Mouse (Mus musculus) liver, embryonic 16.5 days (tissue): ENCODE measurements at regions not wholly inside any gene's neighbourhood (a gene's known extent, or its start where the extent isn't known, plus 50 kb on each side); places are given as distances from the start of the nearest gene placed in this dataset.

Source experiments
- ATAC-seq: fragments of 200-750 bp; cut with Nextera tagmentation; 2 replicates; pipeline ENCODE4 v1.8.0; 2017; ENCODE audit warnings: low read depth, mild to moderate bottlenecking, moderate number of reproducible peaks, moderate library complexity
- H3K27ac ChIP-seq: fragments of 300-500 bp; sonication (generic); 2 replicates; pipeline ENCODE4 v1.5.1; 2014; ENCODE audit warnings: mild to moderate bottlenecking, low read length
- H3K27me3 ChIP-seq: fragments of 300-500 bp; sonication (generic); 2 replicates; pipeline ENCODE4 v1.6.1; 2014; ENCODE audit warnings: low read depth, low read length, mixed read lengths; ENCODE audit not compliant: control insufficient read depth, insufficient read depth
- H3K36me3 ChIP-seq: fragments of 300-500 bp; sonication (generic); 2 replicates; pipeline ENCODE4 v1.6.1; 2014; ENCODE audit warnings: mild to moderate bottlenecking; ENCODE audit not compliant: control insufficient read depth, insufficient read depth
- H3K4me1 ChIP-seq: fragments of 300-500 bp; sonication (generic); 2 replicates; pipeline ENCODE4 v1.6.1; 2014; ENCODE audit warnings: low read depth, low read length, mixed read lengths; ENCODE audit not compliant: control insufficient read depth
- H3K4me2 ChIP-seq: fragments of 300-500 bp; sonication (generic); 2 replicates; pipeline ENCODE4 v1.6.1; 2014; ENCODE audit warnings: low read depth, low read length, mixed read lengths
- H3K4me3 ChIP-seq: fragments of 300-500 bp; sonication (generic); 2 replicates; pipeline ENCODE4 v1.5.1; 2014; ENCODE audit warnings: low read depth, mild to moderate bottlenecking, low read length
- H3K9ac ChIP-seq: fragments of 300-500 bp; sonication (generic); 2 replicates; pipeline ENCODE4 v1.6.1; 2014; ENCODE audit warnings: low read depth, low read length
- H3K9me3 ChIP-seq: fragments of 300-500 bp; sonication (generic); replicated peaks from 2 replicates; pipeline ENCODE4 v1.6.1; 2016; ENCODE audit warnings: low read length; ENCODE audit not compliant: control insufficient read depth
- WGBS: fragments of 180-500 bp; shearing (Covaris S2); extraction: QIAGEN DNeasy Blood & Tissue Kit; methylation state at CpG from one replicate; pipeline ENCODE4 v1.1.7; 2014; ENCODE audit not compliant: insufficient replicate concordance; 5-methylcytosine and 5-hydroxymethylcytosine counted together

DNA sequence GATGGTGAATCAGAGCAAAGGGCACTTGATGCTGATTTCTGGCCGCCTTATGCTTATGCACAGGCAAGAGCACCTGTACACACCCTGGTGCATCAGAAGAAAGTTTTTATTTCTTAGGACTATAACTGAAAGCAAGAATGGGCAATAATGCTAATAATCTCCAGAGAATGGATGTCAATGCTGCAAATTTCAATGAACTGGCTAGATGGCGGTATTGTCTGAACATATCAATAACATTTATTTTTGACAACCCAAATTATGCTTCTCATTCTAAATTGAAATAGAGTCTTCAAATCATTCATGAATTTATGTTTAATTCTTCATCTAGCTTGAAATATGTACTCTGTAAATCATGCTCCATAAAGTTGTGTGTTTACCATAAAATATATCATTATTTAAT, 399.0 kb downstream of the Flrt2 start:
- no peak for ATAC-seq
- no peak overlapping the region for H3K4me3 ChIP-seq
- no peaks in the 10 kb centered on the region for H3K9me3 ChIP-seq
- H3K27ac ChIP-seq, result no peak overlapping the region
- H3K36me3 ChIP-seq, result no peaks in the 10 kb centered on the region
- H3K4me1 ChIP-seq, result no peaks in the 10 kb centered on the region
- H3K4me2 ChIP-seq, result no peak overlapping the region
- no peak overlapping the region for H3K9ac ChIP-seq
- 75% methylated on average over 2 of the region's 2 CpGs for WGBS
- no peaks in the 10 kb centered on the region for H3K27me3 ChIP-seq

- WGBS, result 48% methylated on average over 1 of the region's 1 CpGs
- no peak overlapping the region for H3K4me3 ChIP-seq
- no peaks in the 10 kb centered on the region for H3K36me3 ChIP-seq
- ATAC-seq, result no peak
- no peaks in the 10 kb centered on the region for H3K4me1 ChIP-seq
- H3K4me2 ChIP-seq, result no peak overlapping the region
- no peaks in the 10 kb centered on the region for H3K27me3 ChIP-seq
- H3K27ac ChIP-seq, result no peak overlapping the region
- no peaks in the 10 kb centered on the region for H3K9me3 ChIP-seq
- H3K9ac ChIP-seq, result no peak overlapping the region
Observed at GRCm38 (mm10) chr12:96106254-96106653, 414.2 kb downstream of the Flrt2 start.

GRCm38 (mm10) chr12:96114727-96115379, 422.8 kb downstream of the Flrt2 start:
- 60% methylated on average over 3 of the region's 3 CpGs for WGBS
- Histone ChIP-seq H3K27me3 (no peaks in the 10 kb centered on the region), H3K36me3 (no peaks in the 10 kb centered on the region), H3K9me3 (no peaks in the 10 kb centered on the region), H3K4me3 (no peak overlapping the region), H3K4me2 (no peak overlapping the region), H3K4me1 (no peaks in the 10 kb centered on the region), H3K27ac (no peak overlapping the region), H3K9ac (no peak overlapping the region)
- no peak for ATAC-seq

GRCm38 (mm10) chr12:96117553-96117952, 425.5 kb downstream of the Flrt2 start:
- 53% methylated on average over 3 of the region's 3 CpGs for WGBS
- H3K4me1 ChIP-seq, result no peaks in the 10 kb centered on the region
- no peak overlapping the region for H3K4me2 ChIP-seq
- H3K36me3 ChIP-seq, result no peaks in the 10 kb centered on the region
- no peak for ATAC-seq
- no peak overlapping the region for H3K27ac ChIP-seq
- H3K9me3 ChIP-seq, result no peaks in the 10 kb centered on the region
- H3K4me3 ChIP-seq, result no peak overlapping the region
- H3K27me3 ChIP-seq, result no peaks in the 10 kb centered on the region
- H3K9ac ChIP-seq, result no peak overlapping the region

DNA sequence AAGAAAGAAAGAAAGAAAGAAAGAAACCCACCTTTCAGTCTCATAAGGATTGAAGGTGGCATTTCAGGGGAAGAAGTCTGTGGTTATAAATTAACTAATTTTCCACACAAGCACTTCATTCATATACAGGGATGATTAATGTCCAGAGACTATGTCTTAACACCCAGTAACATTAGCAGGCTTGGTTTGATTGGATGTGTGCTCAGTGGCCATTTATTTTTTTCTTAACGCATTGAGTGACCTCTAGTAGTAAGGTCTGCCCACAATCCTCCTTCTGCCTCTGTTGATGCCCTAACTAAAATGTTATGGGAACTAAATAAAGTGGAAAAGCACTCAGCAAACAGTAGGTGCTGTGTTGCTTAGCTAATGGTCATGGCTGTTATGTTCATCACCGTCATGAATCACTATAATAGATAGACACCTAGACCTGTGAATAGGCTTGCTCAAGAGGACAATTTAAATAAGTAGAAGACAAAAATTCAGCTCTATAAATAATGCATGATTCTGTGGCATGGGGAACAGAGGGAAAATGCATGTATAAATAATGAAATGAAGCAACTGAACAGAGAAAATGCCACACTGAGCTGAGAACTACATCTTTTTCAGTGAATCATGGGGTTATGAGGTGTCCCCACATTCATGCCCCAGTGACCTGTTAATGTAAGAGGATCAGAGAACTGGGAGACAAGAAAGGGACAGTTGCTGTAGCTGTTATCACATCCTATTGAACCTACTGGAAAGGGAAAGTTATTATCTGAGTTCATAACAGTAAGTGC, 432.3 kb downstream of the Flrt2 start:
- ATAC-seq, result no peak

GRCm38 (mm10) chr12:96129870-96130454, 437.9 kb downstream of the Flrt2 start:
- ATAC-seq, result no peak
- Histone ChIP-seq H3K4me3 (no peak overlapping the region), H3K27ac (no peak overlapping the region), H3K27me3 (no peaks in the 10 kb centered on the region), H3K9me3 (no peaks in the 10 kb centered on the region), H3K9ac (no peak overlapping the region), H3K4me2 (no peak overlapping the region), H3K36me3 (no peaks in the 10 kb centered on the region), H3K4me1 (no peaks in the 10 kb centered on the region)
- WGBS, result 69% methylated on average over 4 of the region's 4 CpGs

More for the DNA sequence above, 432.3 kb downstream of the Flrt2 start:
- H3K4me1 ChIP-seq, result no peaks in the 10 kb centered on the region
- H3K4me3 ChIP-seq, result no peak overlapping the region
- no peaks in the 10 kb centered on the region for H3K36me3 ChIP-seq
- H3K27ac ChIP-seq, result no peak overlapping the region
- no peak overlapping the region for H3K9ac ChIP-seq
- no peak overlapping the region for H3K4me2 ChIP-seq
- WGBS, result 74% methylated on average over 2 of the region's 2 CpGs
- no peaks in the 10 kb centered on the region for H3K9me3 ChIP-seq
- no peaks in the 10 kb centered on the region for H3K27me3 ChIP-seq

DNA sequence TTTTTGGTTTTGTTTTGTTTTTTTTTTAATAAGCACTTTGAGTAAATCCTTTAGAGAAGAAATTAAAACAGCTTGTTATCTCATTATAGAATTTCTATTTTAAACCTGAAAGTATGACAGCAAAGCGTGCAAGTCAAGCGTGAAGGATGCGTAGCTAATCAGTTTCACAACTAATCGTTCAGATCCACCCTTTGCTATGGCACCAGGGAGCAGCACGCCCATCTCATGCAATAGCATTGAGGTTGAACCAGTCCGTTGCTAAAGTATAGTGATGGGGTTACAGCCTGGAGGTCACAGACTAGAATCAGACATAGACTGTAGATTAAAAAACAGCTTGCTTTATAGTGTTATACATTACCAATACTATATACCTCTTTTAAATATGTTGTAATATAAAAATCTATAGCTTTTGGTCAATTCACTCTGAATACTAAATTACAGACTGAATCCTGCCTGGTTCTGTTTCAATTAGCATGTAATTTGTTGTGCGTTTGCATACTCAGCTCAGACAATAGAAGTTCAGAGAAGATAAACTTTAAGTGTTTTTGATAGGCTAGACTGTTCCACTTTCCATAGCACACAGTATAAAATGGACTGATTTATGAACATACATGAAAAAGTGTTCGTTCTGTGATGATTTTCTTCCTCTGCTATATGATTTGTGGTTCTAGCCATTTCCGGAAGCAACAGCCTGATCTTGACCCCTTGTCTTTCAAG, 438.9 kb downstream of the Flrt2 start:
- H3K27me3 ChIP-seq, result no peaks in the 10 kb centered on the region
- 74% methylated on average over 9 of the region's 9 CpGs for WGBS

GRCm38 (mm10) chr12:96134136-96134535, 442.1 kb downstream of the Flrt2 start:
- H3K9me3 ChIP-seq, result no peaks in the 10 kb centered on the region
- WGBS, result 20% methylated on average over 5 of the region's 5 CpGs
- no peaks in the 10 kb centered on the region for H3K36me3 ChIP-seq
- H3K4me3 ChIP-seq, result no peak overlapping the region
- no peak overlapping the region for H3K9ac ChIP-seq
- no peaks in the 10 kb centered on the region for H3K27me3 ChIP-seq
- ATAC-seq, result no peak
- H3K27ac ChIP-seq, result no peak overlapping the region
- H3K4me2 ChIP-seq, result no peak overlapping the region
- no peaks in the 10 kb centered on the region for H3K4me1 ChIP-seq

More for the DNA sequence above, 438.9 kb downstream of the Flrt2 start:
- Histone ChIP-seq H3K4me3 (no peak overlapping the region), H3K36me3 (no peaks in the 10 kb centered on the region), H3K9ac (no peak overlapping the region), H3K27ac (no peak overlapping the region), H3K4me2 (no peak overlapping the region), H3K4me1 (no peaks in the 10 kb centered on the region), H3K9me3 (no peaks in the 10 kb centered on the region)
- ATAC-seq, result no peak
